Mouse (Mus musculus) liver, embryonic 14.5 days (tissue): ENCODE measurements at regions not wholly inside any gene's neighbourhood (a gene's known extent, or its start where the extent isn't known, plus 50 kb on each side); places are given as distances from the start of the nearest gene placed in this dataset.

Experiments
- CTCF ChIP-seq: IDR thresholded peaks from 2 replicates; pipeline ENCODE4 v1.5.1; 2016; ENCODE audit warnings: antibody characterized with exemption, low read depth, control low read depth
- EP300 ChIP-seq: IDR thresholded peaks from 2 replicates; pipeline ENCODE4 v1.6.1; 2016; ENCODE audit warnings: antibody characterized with exemption, low read depth

DNA sequence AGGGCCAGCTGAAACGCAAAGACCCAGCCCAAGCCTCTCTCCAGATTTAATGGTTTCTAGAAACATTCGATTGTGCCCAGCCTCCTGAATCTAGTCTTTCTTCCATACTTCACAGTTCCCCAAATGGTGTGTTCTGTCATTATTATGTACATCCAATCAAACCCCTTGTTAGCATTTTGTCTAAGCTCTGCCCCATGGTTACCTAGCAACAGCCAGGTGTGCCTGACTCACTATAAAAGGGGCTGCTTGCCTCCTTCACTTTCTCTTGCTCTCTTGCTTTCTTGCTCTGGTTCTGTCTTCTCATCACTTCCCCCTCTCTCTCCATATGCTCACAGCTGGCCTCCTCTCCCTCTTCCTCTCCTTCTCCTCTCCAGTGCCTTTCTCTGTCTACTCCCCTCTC lies 217.8 kb downstream of the Phlda1 start:
- TF ChIP-seq CTCF (no peak), EP300 (no peak)
